Mouse (Mus musculus): Measurements from ENCODE around the gene Bptf. TPM values are rescaled to one million over a fixed set of nuclear protein-coding genes. Genes with fewer than 3 reads are reported as not detected.

Bptf gene
- total RNA-seq, 1 experiment from 2014 or later = 84.0 TPM

Other genes with a start within 250 kb of the Bptf start
- gene Smurf2, start 211.4 kb downstream of the Bptf start, total RNA-seq (2017) = 46.9 and 50.8 TPM in 2 replicates
- gene Kpna2, start 132.6 kb downstream of the Bptf start, total RNA-seq (2017) = 104 and 116 TPM in 2 replicates
- gene 1810010H24Rik, start 106.4 kb downstream of the Bptf start, total RNA-seq (2017) = 1.4 TPM in 1 of 2 replicates, not detected in the other
- gene Nol11, start 57.3 kb upstream of the Bptf start, total RNA-seq (2017) = 47.5 and 63.5 TPM in 2 replicates

Data from hematopoietic stem cell, adult 5-6 weeks (primary cell).